Mouse (Mus musculus): ENCODE measurements around the gene E2f3.
A peak's percentile ranks its signal among the peaks of the same experiment; 100 is the strongest.

GRCm38 (mm10) chr13:29857436-29857835, 128.4 kb downstream of the E2f3 start:
- TF ChIP-seq CTCF (IDR thresholded peaks at IDR 0.05; ENCODE audit: extremely low read depth, insufficient read depth, low read length) (peak; percentile 47; the same call in 1 of the 2 replicates), POLR2A (IDR thresholded peaks at IDR 0.05; ENCODE audit: extremely low read depth, insufficient read depth, low read length) (no peak)
